Mouse (Mus musculus) stomach, embryonic 16.5 days (tissue): ENCODE measurements around the gene Pcbp4. TPM values are rescaled to one million over a fixed set of nuclear protein-coding genes. Genes with fewer than 3 reads are reported as not detected.

Experiments
- ATAC-seq: fragments of 200-750 bp; cut with Nextera tagmentation; 2 replicates; pipeline ENCODE4 v1.8.0; 2017; ENCODE audit warnings: moderate number of reproducible peaks, moderate TSS enrichment; ENCODE audit not compliant: insufficient read depth, low FRiP score
- H3K27ac ChIP-seq: fragments of 300-500 bp; sonication (generic); 2 replicates; pipeline ENCODE4 v1.5.1; 2014; ENCODE audit warnings: low read length
- H3K27me3 ChIP-seq: fragments of 300-500 bp; sonication (generic); 2 replicates; pipeline ENCODE4 v1.6.1; 2014; ENCODE audit warnings: low read length, control low read depth, mixed read lengths; ENCODE audit not compliant: control insufficient read depth, insufficient read depth
- H3K36me3 ChIP-seq: fragments of 300-500 bp; sonication (generic); 2 replicates; pipeline ENCODE4 v1.6.1; 2014; ENCODE audit warnings: low read length; ENCODE audit not compliant: control insufficient read depth, insufficient read depth
- H3K4me1 ChIP-seq: fragments of 300-500 bp; sonication (generic); 2 replicates; pipeline ENCODE4 v1.6.1; 2014; ENCODE audit warnings: low read length, control low read depth, mixed read lengths; ENCODE audit not compliant: control insufficient read depth, insufficient read depth
- H3K4me2 ChIP-seq: fragments of 300-500 bp; sonication (generic); 2 replicates; pipeline ENCODE4 v1.6.1; 2014; ENCODE audit warnings: low read depth, low read length, mixed read lengths
- H3K4me3 ChIP-seq: fragments of 300-500 bp; sonication (generic); replicated peaks from 2 replicates; pipeline ENCODE4 v1.5.1; 2014; ENCODE audit warnings: mild to moderate bottlenecking, low read length
- H3K9ac ChIP-seq: fragments of 300-500 bp; sonication (generic); 2 replicates; pipeline ENCODE4 v1.6.1; 2014; ENCODE audit warnings: low read length
- H3K9me3 ChIP-seq: fragments of 300-500 bp; sonication (generic); replicated peaks from 2 replicates; pipeline ENCODE4 v1.6.1; 2016; ENCODE audit warnings: low read length, control low read depth; ENCODE audit not compliant: control insufficient read depth
- WGBS: fragments of 180-500 bp; shearing (Covaris S2); extraction: QIAGEN DNeasy Blood & Tissue Kit; methylation state at CpG from one replicate; pipeline ENCODE4 v1.1.7; 2014; 5-methylcytosine and 5-hydroxymethylcytosine counted together
- polyA plus RNA-seq: library from polyadenylated mRNA; unstranded; fragments of >200 nt; fragmentation: Nextera tagmentation; extraction: Ambion mirVana; gene quantifications from 2 replicates; pipeline ENCODE4 v1.2.1, GENCODE M21; 2015

Gene Pcbp4
- polyA plus RNA-seq, 1 experiment from 2014 or later = 39.4 TPM

- H3K27ac ChIP-seq = no peak overlapping the region
- H3K4me2 ChIP-seq = no peak overlapping the region
- peaks cover 32% of the 10 kb centered on the region for H3K4me1 ChIP-seq
- H3K4me3 ChIP-seq = no peak overlapping the region
- no peaks in the 10 kb centered on the region for H3K9me3 ChIP-seq
- H3K27me3 ChIP-seq = no peaks in the 10 kb centered on the region
- 78% methylated on average over 5 of the region's 5 CpGs for WGBS
- H3K36me3 ChIP-seq = peaks cover 14% of the 10 kb centered on the region
- no peak for ATAC-seq
- no peak overlapping the region; the same call in 1 of the 2 replicates for H3K9ac ChIP-seq
Measured at GRCm38 (mm10) chr9:106457920-106458319, 4.8 kb downstream of the Pcbp4 start.

- Histone ChIP-seq H3K27ac (no peak overlapping the region), H3K4me1 (peaks cover 26% of the 10 kb centered on the region), H3K4me2 (no peak overlapping the region), H3K27me3 (no peaks in the 10 kb centered on the region; the same call in 1 of the 2 replicates), H3K9ac (no peak overlapping the region), H3K36me3 (peaks cover 14% of the 10 kb centered on the region), H3K4me3 (no peak overlapping the region), H3K9me3 (no peaks in the 10 kb centered on the region)
- WGBS = 74% methylated on average over 15 of the region's 15 CpGs
- no peak for ATAC-seq
Measured at GRCm38 (mm10) chr9:106459946-106460345, 6.9 kb downstream of the Pcbp4 start.

GRCm38 (mm10) chr9:106460401-106461025 is 7.4 kb downstream of the Pcbp4 start:
- no peaks in the 10 kb centered on the region for H3K9me3 ChIP-seq
- H3K4me1 ChIP-seq = peaks cover 22% of the 10 kb centered on the region
- no peak overlapping the region for H3K4me2 ChIP-seq
- 75% methylated on average over 18 of the region's 18 CpGs for WGBS
- ATAC-seq = no peak
- no peaks in the 10 kb centered on the region; the same call in 1 of the 2 replicates for H3K27me3 ChIP-seq
- H3K27ac ChIP-seq = no peak overlapping the region
- no peak overlapping the region for H3K4me3 ChIP-seq
- H3K36me3 ChIP-seq = peaks cover 14% of the 10 kb centered on the region
- H3K9ac ChIP-seq = no peak overlapping the region

DNA sequence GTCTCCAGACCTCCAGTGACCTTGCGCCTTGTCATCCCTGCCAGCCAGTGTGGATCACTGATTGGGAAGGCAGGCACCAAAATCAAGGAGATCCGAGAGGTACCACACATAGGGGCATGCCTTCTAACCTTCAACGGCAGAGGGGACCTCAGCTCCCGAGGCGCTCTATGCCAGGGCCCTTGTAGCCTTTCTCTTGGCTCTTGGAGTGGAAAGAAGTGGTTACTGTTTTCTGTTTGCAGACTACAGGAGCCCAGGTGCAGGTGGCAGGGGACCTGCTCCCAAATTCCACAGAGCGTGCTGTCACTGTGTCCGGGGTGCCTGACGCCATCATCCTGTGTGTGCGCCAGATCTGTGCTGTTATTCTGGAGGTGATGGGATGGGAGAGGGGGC is 7.9 kb downstream of the Pcbp4 start:
- H3K27me3 ChIP-seq = no peaks in the 10 kb centered on the region; the same call in 1 of the 2 replicates
- no peak overlapping the region for H3K9ac ChIP-seq
- H3K4me2 ChIP-seq = no peak overlapping the region
- H3K9me3 ChIP-seq = no peaks in the 10 kb centered on the region
- ATAC-seq = no peak
- H3K4me1 ChIP-seq = peaks cover 18% of the 10 kb centered on the region
- no peak overlapping the region for H3K4me3 ChIP-seq
- 89% methylated on average over 9 of the region's 9 CpGs for WGBS
- peaks cover 14% of the 10 kb centered on the region for H3K36me3 ChIP-seq
- H3K27ac ChIP-seq = no peak overlapping the region

- peaks cover 9% of the 10 kb centered on the region for H3K4me1 ChIP-seq
- no peaks in the 10 kb centered on the region; the same call in 1 of the 2 replicates for H3K27me3 ChIP-seq
- no peak for ATAC-seq
- H3K4me3 ChIP-seq = no peak overlapping the region
- no peak overlapping the region for H3K4me2 ChIP-seq
- H3K9ac ChIP-seq = no peak overlapping the region
- WGBS = 81% methylated on average over 16 of the region's 16 CpGs
- no peak overlapping the region for H3K27ac ChIP-seq
- H3K9me3 ChIP-seq = no peaks in the 10 kb centered on the region
- peaks cover 14% of the 10 kb centered on the region for H3K36me3 ChIP-seq
Measured at GRCm38 (mm10) chr9:106461641-106462429, 8.7 kb downstream of the Pcbp4 start.

GRCm38 (mm10) chr9:106462430-106462800 is 9.3 kb downstream of the Pcbp4 start:
- no peak overlapping the region for H3K4me3 ChIP-seq
- no peak overlapping the region for H3K27ac ChIP-seq
- no peak overlapping the region for H3K9ac ChIP-seq
- 95% methylated on average over 12 of the region's 12 CpGs for WGBS
- peaks cover 7% of the 10 kb centered on the region; the same call in 1 of the 2 replicates for H3K4me1 ChIP-seq
- H3K4me2 ChIP-seq = no peak overlapping the region
- no peaks in the 10 kb centered on the region; the same call in 1 of the 2 replicates for H3K27me3 ChIP-seq
- H3K9me3 ChIP-seq = no peaks in the 10 kb centered on the region
- no peak for ATAC-seq
- H3K36me3 ChIP-seq = peaks cover 14% of the 10 kb centered on the region

DNA sequence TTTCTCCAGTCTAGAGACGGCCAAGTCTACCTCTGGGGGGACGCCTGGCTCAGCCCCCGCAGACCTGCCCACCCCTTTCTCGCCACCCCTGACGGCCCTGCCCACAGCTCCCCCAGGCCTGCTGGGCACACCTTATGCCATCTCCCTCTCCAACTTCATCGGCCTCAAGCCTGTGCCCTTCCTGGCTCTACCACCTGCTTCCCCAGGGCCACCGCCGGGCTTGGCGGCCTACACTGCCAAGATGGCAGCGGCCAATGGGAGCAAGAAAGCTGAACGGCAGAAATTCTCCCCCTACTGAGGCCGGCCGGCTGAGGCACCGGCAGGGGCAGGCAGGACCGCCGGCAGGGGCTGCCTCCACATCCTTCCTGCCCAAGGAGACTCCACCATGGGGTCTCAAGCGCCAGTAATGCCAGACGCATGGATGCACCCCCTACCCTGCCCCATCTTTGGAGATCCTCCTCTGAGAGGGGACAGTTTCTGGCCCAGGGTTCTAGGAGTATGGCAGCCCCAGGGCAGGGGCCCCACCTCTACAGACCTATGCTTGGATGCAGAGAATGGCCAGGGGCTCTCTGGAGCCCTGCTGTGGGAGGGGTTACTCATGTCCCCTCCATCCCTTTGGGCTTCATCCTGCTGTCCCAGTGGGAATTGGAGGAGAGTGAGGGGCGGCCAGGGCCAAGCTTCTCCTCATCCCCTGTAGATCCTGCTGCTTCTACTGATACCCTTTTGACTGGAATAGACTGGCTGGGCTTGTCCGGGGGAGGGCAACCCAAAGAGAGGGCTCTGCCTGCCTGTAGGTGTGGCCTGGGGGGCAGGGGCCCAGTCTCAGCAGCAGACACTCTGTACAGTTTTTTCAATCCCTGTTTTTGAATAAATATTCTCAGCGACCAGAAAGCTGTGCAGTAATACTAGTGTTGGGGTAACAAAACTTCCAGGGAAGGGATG is 10.3 kb downstream of the Pcbp4 start:
- Histone ChIP-seq H3K9ac (no peak overlapping the region), H3K4me2 (no peak overlapping the region), H3K4me1 (peaks cover 7% of the 10 kb centered on the region; the same call in 1 of the 2 replicates), H3K9me3 (no peaks in the 10 kb centered on the region), H3K27me3 (no peaks in the 10 kb centered on the region; the same call in 1 of the 2 replicates), H3K36me3 (peaks cover 14% of the 10 kb centered on the region), H3K27ac (no peak overlapping the region), H3K4me3 (no peak overlapping the region)
- WGBS = 87% methylated on average over 21 of the region's 21 CpGs
- no peak for ATAC-seq

DNA sequence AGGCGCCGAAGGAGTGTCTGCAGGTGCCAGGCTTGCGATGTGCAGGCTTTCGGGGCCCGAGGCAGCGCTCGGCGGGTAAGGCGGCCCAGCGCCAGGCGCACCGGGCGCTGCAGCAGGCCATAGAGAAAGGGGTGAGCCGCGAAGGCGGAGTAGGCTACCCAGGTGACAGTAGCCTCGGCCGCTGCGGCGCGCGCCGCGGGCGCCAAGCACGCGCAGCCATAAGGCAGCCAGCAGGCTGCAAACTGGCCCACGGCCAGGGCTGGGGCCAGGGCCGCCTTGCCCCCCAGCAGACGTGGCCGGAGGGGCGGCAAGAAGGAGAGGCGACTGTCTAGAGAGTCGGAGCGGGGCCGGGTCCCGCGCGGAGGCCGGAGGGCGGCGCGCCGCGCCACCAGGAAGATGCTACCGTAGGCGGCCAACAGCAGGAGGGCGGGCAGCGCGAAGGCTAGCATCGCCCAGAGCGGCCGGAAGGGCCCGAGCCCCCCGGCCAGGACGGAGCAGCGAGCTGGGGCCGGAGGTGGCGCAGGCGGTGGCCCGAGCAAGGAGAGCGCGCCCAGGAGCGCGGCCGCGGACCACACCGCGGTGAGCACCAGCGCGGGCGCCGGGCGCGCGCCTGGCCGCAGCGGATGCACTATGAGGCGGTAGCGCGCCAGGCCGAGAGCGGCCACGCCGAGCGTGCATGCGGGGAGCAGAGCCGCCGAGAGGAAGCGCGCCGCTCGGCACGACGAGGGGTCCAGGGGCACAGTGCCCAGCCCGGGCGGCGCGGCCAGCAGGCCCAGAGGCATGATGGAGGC is 11.9 kb downstream of the Pcbp4 start:
- peaks cover 7% of the 10 kb centered on the region; the same call in 1 of the 2 replicates for H3K4me1 ChIP-seq
- H3K27me3 ChIP-seq = no peaks in the 10 kb centered on the region; the same call in 1 of the 2 replicates
- ATAC-seq = peak; percentile 70
- peak overlapping the region; percentile 99 for H3K4me2 ChIP-seq
- peak overlapping the region; percentile 56 for H3K4me3 ChIP-seq
- peaks cover 14% of the 10 kb centered on the region for H3K36me3 ChIP-seq
- no peaks in the 10 kb centered on the region for H3K9me3 ChIP-seq
- 3% methylated on average over 99 of the region's 99 CpGs for WGBS
- H3K27ac ChIP-seq = no peak overlapping the region
- H3K9ac ChIP-seq = peak overlapping the region; percentile 81
